8 mouse cellular contexts compared by ENCODE assay signal in the genomic region with DNA sequence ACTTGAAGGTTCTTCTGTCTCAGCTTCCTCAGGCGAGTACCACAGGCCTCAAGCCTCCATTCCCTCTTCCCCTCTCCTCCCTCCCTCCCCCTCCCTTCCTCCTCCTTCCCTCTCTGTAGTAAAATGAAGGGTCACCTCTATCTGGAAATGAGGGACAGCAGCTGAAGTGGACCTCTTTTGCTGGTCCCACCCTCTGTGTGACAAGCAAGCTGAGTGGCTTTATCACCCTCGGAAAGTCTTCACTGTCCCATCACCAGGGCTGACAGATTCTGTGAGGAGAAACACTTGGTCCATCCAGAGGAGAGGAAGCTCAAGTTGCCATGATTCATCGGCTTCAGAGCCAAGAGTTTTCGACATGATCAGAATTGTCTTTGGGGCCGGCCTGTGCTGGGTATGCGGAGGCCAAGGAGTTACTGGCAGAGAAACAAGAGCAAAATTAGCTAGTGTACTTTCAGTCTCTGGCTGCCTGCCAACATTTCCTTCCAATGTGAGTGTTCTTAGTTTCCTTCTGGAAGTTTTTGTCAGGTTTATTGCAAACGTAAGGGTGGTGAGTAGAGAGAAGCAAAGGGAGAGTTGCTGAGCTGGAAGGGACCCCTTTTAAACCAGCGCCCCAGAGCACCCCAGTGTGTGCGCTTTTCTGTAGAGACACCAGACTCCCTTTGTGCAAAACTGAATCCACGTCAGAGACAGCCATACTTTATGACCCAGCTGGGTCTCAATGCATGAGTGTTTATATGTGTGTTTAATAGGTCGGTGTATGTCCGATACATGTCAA.
DNase-seq lines count a peak whose midpoint lies in the region; TF ChIP-seq lines count a peak whose summit lies in the region.

No protein-coding gene starts in this region.

- intact Hi-C loops in gastrocnemius, adult 2 months (cut with DNase I), result no loop called here

- H3K27ac ChIP-seq in gastrocnemius, adult 2 months, result peak overlapping the region; percentile 58

- no peak overlapping the region for H3K4me3 ChIP-seq in gastrocnemius, adult 2 months

- DNase-seq in 3134 (ENCODE audit: extremely low read depth, insufficient read length, low spot score) (peak; percentile 79), adipocyte (ENCODE audit: low spot score) (peak; percentile 99)
- peak; percentile 77 for DNase-seq in gastrocnemius, adult 2 months
- peak; percentile 43 for DNase-seq in kidney, adult 11 months
- peak; percentile 42 to 79 for DNase-seq in left cerebral cortex, adult 9 months (ENCODE audit: low spot score in 2 of 2)
- peak; percentile 85 for DNase-seq in right cerebral cortex, adult 18-20 months
- DNase-seq in embryo, embryonic 10.5 days (ENCODE audit: low spot score), result no peak
- no peak for DNase-seq in thymus, postnatal 4 days

- no peak for TF ChIP-seq CTCF in gastrocnemius, adult 2 months (IDR thresholded peaks at IDR 0.05)

Comparison
In these comparisons a context has a peak if more than half of its experiments do, and no peak if none do; other contexts are left out.
1. DNase-seq: peak in 3134 (single experiment), adipocyte (single experiment), gastrocnemius, adult 2 months (single experiment), kidney, adult 11 months (single experiment), left cerebral cortex, adult 9 months (2 of 2) and right cerebral cortex, adult 18-20 months (single experiment); none in embryo, embryonic 10.5 days (single experiment) and thymus, postnatal 4 days (single experiment).